Mouse (Mus musculus): ENCODE results near the gene Wdr46. TPM values are rescaled to one million over a fixed set of nuclear protein-coding genes. Genes with fewer than 3 reads are reported as not detected.
"Not testable (repeated sequence)": the region's sequence is repeated elsewhere in the genome, so short reads cannot be mapped to it uniquely, and the experiment has no call there.

Wdr46 gene
- total and polyA plus RNA-seq, 3 experiments: 8.7 to 10.0 (median 8.8) TPM

GRCm38 (mm10) chr17:33899642-33900041 is 40.8 kb upstream of the Wdr46 start:
- no peaks in the 10 kb centered on the region; the same call in 1 of the 2 replicates for H3K4me1 ChIP-seq (ENCODE audit: control insufficient read depth, insufficient read depth, low read length)
- TF ChIP-seq CTCF (IDR thresholded peaks at IDR 0.05) (no peak), EP300 (IDR thresholded peaks at IDR 0.05; ENCODE audit: insufficient read depth, low read depth, low read length) (no peak), POLR2A (IDR thresholded peaks at IDR 0.05; ENCODE audit: insufficient read depth, low read depth, low read length) (no peak)
- no peak overlapping the region for H3K9ac ChIP-seq (ENCODE audit: low read depth, low read length)
- no peak overlapping the region for H3K27ac ChIP-seq
- WGBS: 78% methylated on average over 4 of the region's 4 CpGs
- H3K79me2 ChIP-seq (replicated peaks; ENCODE audit: control insufficient read depth, insufficient read depth, low read length): no peaks in the 10 kb centered on the region
- no peak for DNase-seq
- intact Hi-C loops (cut with DNase I): loop anchor here (5.0 kb wide), 1 partner anchor 83 kb away; no protein-coding TSS in a partner anchor
- no peaks in the 10 kb centered on the region for H3K36me3 ChIP-seq (ENCODE audit: control insufficient read depth, insufficient read depth, low read length)
- no peak overlapping the region for H3K4me3 ChIP-seq
- H3K27me3 ChIP-seq (ENCODE audit: control insufficient read depth, insufficient read depth, low read length): no peaks in the 10 kb centered on the region

DNA sequence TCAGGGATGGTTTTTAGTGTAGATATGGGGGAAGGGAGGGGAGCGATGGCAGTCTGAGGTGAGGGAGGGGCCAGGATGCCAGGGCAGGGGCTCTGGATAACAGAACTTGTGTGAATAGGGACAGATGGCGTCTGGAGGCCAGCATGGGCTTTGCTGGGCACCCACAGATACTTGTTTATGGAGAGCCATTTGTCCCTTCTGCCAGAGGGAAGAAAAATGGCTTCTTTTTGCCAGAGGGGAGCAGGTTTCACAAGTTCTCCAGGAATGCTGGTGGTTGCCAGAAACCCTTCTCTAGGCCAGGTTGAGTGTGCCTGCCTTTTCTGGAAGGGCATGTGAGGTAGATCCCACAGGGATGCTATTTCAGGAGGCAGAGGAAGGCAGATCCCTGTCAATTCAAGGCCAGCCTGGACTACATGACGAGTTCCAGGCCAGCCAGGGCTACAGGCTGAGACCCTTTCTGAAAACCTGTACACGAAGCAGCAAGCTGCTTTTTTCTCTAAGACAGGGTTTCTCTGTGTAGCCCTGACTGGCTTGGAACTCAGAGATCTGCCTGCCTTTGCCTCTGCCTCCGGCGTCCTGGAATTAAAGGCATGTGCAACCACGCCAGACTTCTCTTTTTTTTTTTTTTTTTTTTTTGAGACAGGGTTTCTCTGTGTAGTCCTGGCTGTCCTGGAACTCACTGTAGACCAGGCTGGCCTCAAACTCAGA is 40.0 kb upstream of the Wdr46 start:
- Histone ChIP-seq H3K9ac (ENCODE audit: low read depth, low read length) (no peak overlapping the region), H3K36me3 (ENCODE audit: control insufficient read depth, insufficient read depth, low read length) (no peaks in the 10 kb centered on the region), H3K79me2 (replicated peaks; ENCODE audit: control insufficient read depth, insufficient read depth, low read length) (no peaks in the 10 kb centered on the region), H3K27me3 (ENCODE audit: control insufficient read depth, insufficient read depth, low read length) (no peaks in the 10 kb centered on the region), H3K4me1 (ENCODE audit: control insufficient read depth, insufficient read depth, low read length) (no peaks in the 10 kb centered on the region; the same call in 1 of the 2 replicates), H3K27ac (no peak overlapping the region), H3K4me3 (no peak overlapping the region)
- 61% methylated on average over 7 of the region's 7 CpGs for WGBS
- intact Hi-C loops (cut with DNase I): no loop called here
- TF ChIP-seq POLR2A (IDR thresholded peaks at IDR 0.05; ENCODE audit: insufficient read depth, low read depth, low read length) (no peak), CTCF (IDR thresholded peaks at IDR 0.05) (no peak), EP300 (IDR thresholded peaks at IDR 0.05; ENCODE audit: insufficient read depth, low read depth, low read length) (no peak)
- no peak for DNase-seq

DNA sequence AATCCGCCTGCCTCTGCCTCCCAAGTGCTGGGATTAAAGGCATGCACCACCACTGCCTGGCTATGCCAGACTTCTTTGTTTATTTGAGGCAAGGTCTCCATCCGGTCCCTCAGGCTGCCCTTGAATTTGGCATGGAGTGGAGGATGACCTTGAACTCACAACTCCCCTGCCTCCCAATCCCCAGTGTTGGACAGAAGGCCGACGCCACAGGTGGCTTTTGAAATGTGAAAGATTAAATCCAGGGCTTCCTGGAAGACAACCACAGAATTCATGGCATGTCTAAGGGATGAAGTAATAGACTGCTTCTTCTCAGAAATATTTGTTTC is 39.5 kb upstream of the Wdr46 start:
- no peak overlapping the region for H3K9ac ChIP-seq (ENCODE audit: low read depth, low read length)
- DNase-seq: no peak
- H3K27ac ChIP-seq: no peak overlapping the region
- no peaks in the 10 kb centered on the region; the same call in 1 of the 2 replicates for H3K4me1 ChIP-seq (ENCODE audit: control insufficient read depth, insufficient read depth, low read length)
- H3K4me3 ChIP-seq: no peak overlapping the region
- intact Hi-C loops (cut with DNase I): no loop called here
- 74% methylated on average over 4 of the region's 4 CpGs for WGBS
- TF ChIP-seq EP300 (IDR thresholded peaks at IDR 0.05; ENCODE audit: insufficient read depth, low read depth, low read length) (no peak), CTCF (IDR thresholded peaks at IDR 0.05) (no peak), POLR2A (IDR thresholded peaks at IDR 0.05; ENCODE audit: insufficient read depth, low read depth, low read length) (no peak)
- H3K79me2 ChIP-seq (replicated peaks; ENCODE audit: control insufficient read depth, insufficient read depth, low read length): no peaks in the 10 kb centered on the region
- no peaks in the 10 kb centered on the region for H3K36me3 ChIP-seq (ENCODE audit: control insufficient read depth, insufficient read depth, low read length)
- no peaks in the 10 kb centered on the region for H3K27me3 ChIP-seq (ENCODE audit: control insufficient read depth, insufficient read depth, low read length)

DNA sequence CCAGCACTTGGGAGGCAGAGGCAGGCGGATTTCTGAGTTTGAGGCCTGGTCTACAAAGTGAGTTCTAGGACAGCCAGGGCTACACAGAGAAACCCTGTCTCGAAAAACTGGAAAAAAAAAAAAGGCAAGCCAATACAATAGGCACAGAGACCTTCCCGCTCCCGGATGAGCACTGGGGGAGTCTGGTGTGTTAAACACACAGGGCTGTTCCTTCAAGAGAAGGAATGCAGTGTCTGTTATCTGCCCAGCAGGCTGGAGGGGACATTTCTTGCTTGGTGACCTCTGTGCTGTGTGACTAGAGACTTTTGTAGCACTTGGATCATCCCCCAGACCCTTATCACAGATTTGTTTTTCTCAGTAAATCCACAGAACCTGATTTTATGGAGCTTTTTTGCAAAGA is 38.8 kb upstream of the Wdr46 start:
- no peak overlapping the region for H3K9ac ChIP-seq (ENCODE audit: low read depth, low read length)
- H3K79me2 ChIP-seq (replicated peaks; ENCODE audit: control insufficient read depth, insufficient read depth, low read length): no peaks in the 10 kb centered on the region
- DNase-seq: no peak
- whole genome bisulfite sequencing: 54% methylated on average over 4 of the region's 4 CpGs
- TF ChIP-seq EP300 (IDR thresholded peaks at IDR 0.05; ENCODE audit: insufficient read depth, low read depth, low read length) (no peak), POLR2A (IDR thresholded peaks at IDR 0.05; ENCODE audit: insufficient read depth, low read depth, low read length) (no peak), CTCF (IDR thresholded peaks at IDR 0.05) (no peak)
- no peak overlapping the region for H3K27ac ChIP-seq
- no peaks in the 10 kb centered on the region; the same call in 1 of the 2 replicates for H3K4me1 ChIP-seq (ENCODE audit: control insufficient read depth, insufficient read depth, low read length)
- no peak overlapping the region for H3K4me3 ChIP-seq
- intact Hi-C loops (cut with DNase I): no loop called here
- no peaks in the 10 kb centered on the region for H3K36me3 ChIP-seq (ENCODE audit: control insufficient read depth, insufficient read depth, low read length)
- no peaks in the 10 kb centered on the region for H3K27me3 ChIP-seq (ENCODE audit: control insufficient read depth, insufficient read depth, low read length)

DNA sequence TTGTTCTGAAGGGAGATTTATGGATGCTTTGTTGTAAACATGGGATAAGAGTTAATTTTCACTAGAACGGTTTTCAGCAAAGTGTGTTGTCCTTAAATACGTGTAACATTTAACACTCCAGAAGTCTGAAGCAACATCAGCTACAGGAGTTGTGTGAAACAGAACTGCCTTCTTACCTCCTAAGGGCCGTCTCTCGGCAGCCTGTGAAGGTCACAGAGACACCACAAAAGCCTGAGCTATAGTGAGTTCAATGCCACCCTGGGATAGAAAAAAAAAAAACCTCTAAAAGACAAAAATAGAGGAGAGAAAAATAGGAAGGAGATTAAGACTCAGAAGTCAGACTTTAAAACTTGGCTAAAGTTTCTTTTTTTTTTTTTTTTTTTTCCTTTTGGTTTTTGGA is 38.4 kb upstream of the Wdr46 start:
- H3K79me2 ChIP-seq (replicated peaks; ENCODE audit: control insufficient read depth, insufficient read depth, low read length): no peaks in the 10 kb centered on the region
- H3K4me3 ChIP-seq: no peak overlapping the region
- no peak for DNase-seq
- WGBS: 40% methylated on average over 4 of the region's 4 CpGs
- no peak overlapping the region for H3K27ac ChIP-seq
- no peak overlapping the region for H3K9ac ChIP-seq (ENCODE audit: low read depth, low read length)
- intact Hi-C loops (cut with DNase I): no loop called here
- no peaks in the 10 kb centered on the region for H3K27me3 ChIP-seq (ENCODE audit: control insufficient read depth, insufficient read depth, low read length)
- H3K4me1 ChIP-seq (ENCODE audit: control insufficient read depth, insufficient read depth, low read length): no peaks in the 10 kb centered on the region; the same call in 1 of the 2 replicates
- TF ChIP-seq EP300 (IDR thresholded peaks at IDR 0.05; ENCODE audit: insufficient read depth, low read depth, low read length) (no peak), POLR2A (IDR thresholded peaks at IDR 0.05; ENCODE audit: insufficient read depth, low read depth, low read length) (no peak), CTCF (IDR thresholded peaks at IDR 0.05) (no peak)
- H3K36me3 ChIP-seq (ENCODE audit: control insufficient read depth, insufficient read depth, low read length): no peaks in the 10 kb centered on the region

GRCm38 (mm10) chr17:33902491-33902890 is 38.0 kb upstream of the Wdr46 start:
- TF ChIP-seq CTCF (IDR thresholded peaks at IDR 0.05): no peak
- TF ChIP-seq EP300 (IDR thresholded peaks at IDR 0.05; ENCODE audit: insufficient read depth, low read depth, low read length): no peak
- TF ChIP-seq POLR2A (IDR thresholded peaks at IDR 0.05; ENCODE audit: insufficient read depth, low read depth, low read length): no peak
- WGBS: 49% methylated on average over 7 of the region's 7 CpGs
- Histone ChIP-seq H3K27me3 (ENCODE audit: control insufficient read depth, insufficient read depth, low read length) (no peaks in the 10 kb centered on the region), H3K79me2 (replicated peaks; ENCODE audit: control insufficient read depth, insufficient read depth, low read length) (no peaks in the 10 kb centered on the region), H3K4me1 (ENCODE audit: control insufficient read depth, insufficient read depth, low read length) (no peaks in the 10 kb centered on the region; the same call in 1 of the 2 replicates), H3K27ac (no peak overlapping the region), H3K36me3 (ENCODE audit: control insufficient read depth, insufficient read depth, low read length) (no peaks in the 10 kb centered on the region), H3K4me3 (no peak overlapping the region), H3K9ac (ENCODE audit: low read depth, low read length) (no peak overlapping the region)
- intact Hi-C loops (cut with DNase I): no loop called here
- no peak for DNase-seq

- 82% methylated on average over 6 of the region's 6 CpGs for WGBS
- H3K4me3 ChIP-seq; H3K4me1 ChIP-seq (ENCODE audit: control insufficient read depth, insufficient read depth, low read length); H3K27ac ChIP-seq; H3K27me3 ChIP-seq (ENCODE audit: control insufficient read depth, insufficient read depth, low read length); H3K79me2 ChIP-seq (replicated peaks; ENCODE audit: control insufficient read depth, insufficient read depth, low read length); H3K9ac ChIP-seq (ENCODE audit: low read depth, low read length); H3K36me3 ChIP-seq (ENCODE audit: control insufficient read depth, insufficient read depth, low read length); DNase-seq; intact Hi-C loops (cut with DNase I): not testable (repeated sequence)
Measured at GRCm38 (mm10) chr17:33903911-33904651, 36.4 kb upstream of the Wdr46 start.

DNA sequence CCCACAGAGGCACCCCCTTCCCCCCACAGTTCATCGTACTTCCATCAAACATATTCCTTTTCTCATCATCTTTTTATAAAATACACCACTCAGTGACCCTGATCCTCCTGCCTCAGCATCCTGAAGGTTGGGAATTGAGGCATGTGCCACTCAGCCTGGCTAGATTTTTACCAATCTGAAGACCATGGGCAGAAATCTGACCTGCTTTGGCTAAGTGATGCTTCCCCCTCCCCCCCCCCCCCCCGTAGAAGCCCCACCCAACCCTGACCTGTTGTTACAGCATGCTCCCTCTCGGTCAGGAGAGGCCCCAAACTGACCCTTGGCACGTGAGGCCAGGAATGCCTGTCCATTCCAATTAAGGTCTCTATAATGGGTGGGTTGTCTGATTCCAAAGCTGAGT is 35.6 kb upstream of the Wdr46 start, which contains the start of gene Platr17:
Gene Platr17, plus strand, starts transcription at position 301 of the 400 bp plus-strand sequence.
- H3K79me2 ChIP-seq (replicated peaks; ENCODE audit: control insufficient read depth, insufficient read depth, low read length); H3K9ac ChIP-seq (ENCODE audit: low read depth, low read length); intact Hi-C loops (cut with DNase I); H3K27me3 ChIP-seq (ENCODE audit: control insufficient read depth, insufficient read depth, low read length); H3K4me3 ChIP-seq; H3K36me3 ChIP-seq (ENCODE audit: control insufficient read depth, insufficient read depth, low read length); DNase-seq; H3K27ac ChIP-seq; H3K4me1 ChIP-seq (ENCODE audit: control insufficient read depth, insufficient read depth, low read length): not testable (repeated sequence)
- WGBS: 58% methylated on average over 3 of the region's 4 CpGs

All from heart, adult 2 months (tissue).